Mouse (Mus musculus) Patski (cell line): Measurements from ENCODE around the gene Pam. TPM values are rescaled to one million over a fixed set of nuclear protein-coding genes. Genes with fewer than 3 reads are reported as not detected.

Source experiments
- ATAC-seq: fragments of 100-300 bp; one replicate; pipeline ENCODE4 v1.8.0; 2021
- CTCF ChIA-PET: fragments of 350-600 bp; sonication (Branson Sonifier 250); formaldehyde crosslinking; loops from one replicate; lab custom pipeline; 2022; ENCODE audit warnings: inconsistent platforms; lab: Charles Lee
- POLR2A ChIA-PET: fragments of 350-600 bp; sonication (Branson Sonifier 250); formaldehyde crosslinking; loops from one replicate; lab custom pipeline; 2022; ENCODE audit warnings: antibody characterized with exemption, inconsistent platforms; lab: Charles Lee
- DNase-seq: peaks from one replicate; pipeline ENCODE4 v3.0.0-alpha.2; 2011; ENCODE audit warnings: low read depth, low spot score
- H3K27me3 ChIP-seq: fragments of 371-371 bp; one replicate; pipeline ENCODE4 v1.5.1; 2021
- CTCF ChIP-seq: fragments of 100-300 bp; IDR thresholded peaks from one replicate; pipeline ENCODE4 v1.5.1; 2021
- in situ Hi-C: fragments of 300-500 bp; cut with MboI; formaldehyde crosslinking; loops from 3 replicates; pipeline ENCODE4 v1.11.1; 2018; ENCODE audit warnings: low pct_unique_long_range_greater_than_20kb, mixed read lengths
- polyA plus RNA-seq: library from polyadenylated mRNA; unstranded; gene quantifications from one replicate; pipeline ENCODE4 v1.2.3, GENCODE M21; 2021

Gene Pam
- polyA plus RNA-seq, 1 experiment from 2014 or later, result 74.0 TPM

DNA sequence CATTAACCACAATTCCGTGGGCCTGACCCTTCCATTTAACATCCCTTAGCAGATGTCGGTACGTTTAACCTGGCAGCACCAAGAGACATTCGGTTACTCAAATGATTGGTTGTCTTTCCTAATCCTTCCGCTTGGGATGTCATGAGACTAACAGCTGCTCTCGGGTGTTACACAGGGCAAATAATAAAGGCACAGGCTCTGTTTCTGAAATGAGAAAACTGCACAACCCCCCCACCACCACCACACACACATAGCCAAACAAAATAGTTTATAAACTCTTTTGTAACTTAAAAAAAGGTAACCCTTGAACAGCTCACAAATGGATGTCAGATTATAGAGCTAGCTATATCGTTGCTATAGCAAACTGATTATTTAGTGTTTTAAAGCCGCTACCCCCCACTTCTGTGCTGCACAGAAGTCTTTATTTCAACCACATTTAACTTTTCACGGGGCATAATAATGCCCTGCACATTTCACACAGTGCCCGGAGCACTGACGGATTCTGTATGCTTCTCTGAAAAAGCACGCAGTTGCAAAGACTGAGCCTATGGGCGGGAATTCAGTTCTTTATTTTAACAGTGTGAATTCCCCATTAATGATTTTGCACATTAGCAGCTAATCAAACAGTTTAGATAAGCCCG is 246.7 kb downstream of the Pam start:
- H3K27me3 ChIP-seq, result no peaks in the 10 kb centered on the region
- in situ Hi-C loops, result no loop called here
- no peak for ATAC-seq
- no peak for DNase-seq
- ChIA-PET POLR2A (no interaction called here), CTCF (no interaction called here)
- no peak for TF ChIP-seq CTCF

DNA sequence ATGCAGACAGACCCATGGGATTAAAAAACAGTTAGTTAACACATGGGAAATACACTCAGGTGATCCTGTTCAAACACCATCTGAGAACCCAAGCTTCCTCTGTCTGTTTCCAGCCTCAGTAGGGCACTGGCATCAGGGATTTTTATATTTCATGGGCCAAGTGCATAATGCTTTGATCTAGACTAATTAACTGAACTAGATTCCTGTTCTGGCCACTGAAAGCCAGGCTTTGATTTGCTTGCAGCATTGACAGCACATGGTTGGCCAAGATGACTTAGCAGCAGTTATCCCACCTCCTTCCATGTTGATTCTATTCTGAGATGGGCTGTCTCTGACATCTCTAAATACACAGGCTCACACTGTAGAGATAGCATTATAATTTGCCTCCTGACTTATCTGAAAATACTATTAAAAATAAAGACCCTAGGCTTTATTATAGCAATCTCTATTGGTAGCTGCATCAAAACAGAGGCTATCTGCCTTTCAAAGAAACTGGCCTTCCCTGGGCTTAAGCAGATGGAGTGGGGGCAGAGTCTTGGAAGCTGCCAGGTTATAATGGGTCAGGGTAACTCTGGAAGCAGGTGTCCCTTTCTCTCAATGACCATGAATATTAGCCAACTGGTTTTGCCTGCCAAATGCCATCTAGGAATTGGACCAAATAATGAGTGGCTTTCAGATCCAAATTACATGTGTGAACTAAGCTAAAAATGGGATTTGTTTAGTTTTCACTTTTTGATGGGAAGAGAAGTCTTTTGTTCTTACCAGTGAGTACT is 252.0 kb downstream of the Pam start:
- ChIA-PET POLR2A (no interaction called here), CTCF (no interaction called here)
- DNase-seq (no peak), ATAC-seq (no peak)
- no peaks in the 10 kb centered on the region for H3K27me3 ChIP-seq
- no peak for TF ChIP-seq CTCF
- in situ Hi-C loops, result no loop called here

DNA sequence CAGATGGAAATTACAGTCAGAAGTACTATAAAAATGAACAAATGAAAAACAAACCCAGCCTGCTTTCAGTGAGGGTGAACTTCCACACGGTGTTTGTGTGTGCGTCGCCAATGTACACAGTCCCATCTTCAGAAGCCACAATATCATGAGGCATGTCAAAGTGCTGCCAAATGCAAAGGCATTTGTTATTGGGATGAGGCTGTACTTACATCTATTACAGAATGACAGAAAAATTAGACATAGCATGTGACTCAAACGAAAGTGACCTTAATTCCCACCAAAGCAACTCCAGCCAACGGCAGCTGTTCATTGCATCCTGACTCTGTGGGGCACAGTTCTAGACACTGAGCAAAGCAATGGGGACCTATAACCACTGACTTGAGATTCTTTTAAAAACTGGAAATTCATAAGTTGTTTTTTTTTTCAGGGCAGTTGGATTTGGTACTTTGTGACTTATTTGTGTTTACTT is 261.1 kb downstream of the Pam start:
- in situ Hi-C loops, result no loop called here
- CTCF ChIA-PET, result no interaction called here
- POLR2A ChIA-PET, result no interaction called here
- DNase-seq (no peak), ATAC-seq (no peak)
- no peak for TF ChIP-seq CTCF
- no peaks in the 10 kb centered on the region for H3K27me3 ChIP-seq

GRCm38 (mm10) chr1:97833466-97834353 is 261.7 kb downstream of the Pam start:
- ATAC-seq, result no peak
- DNase-seq, result peak; percentile 34
- in situ Hi-C loops, result no loop called here
- TF ChIP-seq CTCF, result no peak
- CTCF ChIA-PET, result interaction anchor here (0.9 to 1.2 kb wide), 2 partner anchors 8 to 13 kb away, joined by 3 read pairs; no protein-coding TSS in a partner anchor
- POLR2A ChIA-PET, result no interaction called here
- H3K27me3 ChIP-seq, result no peaks in the 10 kb centered on the region

DNA sequence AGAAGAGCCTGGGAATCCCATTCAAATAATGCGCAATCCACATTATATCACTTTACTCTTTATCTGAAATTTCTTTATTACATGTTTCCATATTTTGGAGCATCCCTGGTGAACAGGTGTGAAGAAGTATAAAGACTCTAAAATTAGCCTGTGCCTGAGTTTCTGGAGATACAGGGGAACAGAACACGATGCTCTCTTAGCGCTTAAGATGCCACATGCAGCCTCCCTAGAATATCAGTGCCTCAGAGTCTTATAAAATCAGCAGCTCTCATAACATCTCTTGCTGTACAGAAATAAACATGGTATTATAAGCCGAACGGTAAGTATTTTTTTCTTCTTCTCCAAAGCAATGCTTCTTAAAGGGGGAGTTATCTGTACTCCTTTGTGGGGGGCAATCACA is 267.4 kb downstream of the Pam start:
- DNase-seq (no peak), ATAC-seq (no peak)
- ChIA-PET CTCF (no interaction called here), POLR2A (no interaction called here)
- in situ Hi-C loops, result no loop called here
- TF ChIP-seq CTCF, result no peak
- no peaks in the 10 kb centered on the region for H3K27me3 ChIP-seq

DNA sequence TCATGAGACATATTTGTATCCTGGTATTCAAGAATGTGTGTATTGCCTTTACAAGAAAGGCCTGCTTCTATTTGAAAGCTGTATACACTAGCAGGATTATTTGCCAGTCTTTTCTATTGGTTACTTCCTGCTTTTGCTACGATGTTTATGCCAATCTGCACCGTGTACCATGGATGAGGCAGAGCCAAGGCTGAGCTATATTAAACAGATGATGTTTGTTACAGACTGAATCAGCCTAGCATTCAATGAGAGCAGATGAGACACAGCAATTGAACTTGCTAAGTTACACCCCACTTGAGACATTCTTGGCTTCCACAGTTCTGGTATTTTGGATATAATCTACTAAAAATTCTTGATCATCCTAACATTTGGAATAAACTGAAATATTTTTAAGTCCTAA is 267.9 kb downstream of the Pam start:
- no peak for DNase-seq
- POLR2A ChIA-PET, result interaction anchor here (0.6 kb wide), 1 partner anchor 524 kb away, joined by 4 read pairs; no protein-coding TSS in a partner anchor
- CTCF ChIA-PET, result no interaction called here
- ATAC-seq, result no peak
- H3K27me3 ChIP-seq, result no peaks in the 10 kb centered on the region
- in situ Hi-C loops, result no loop called here
- TF ChIP-seq CTCF, result no peak

GRCm38 (mm10) chr1:97822904-97823303 is 272.5 kb downstream of the Pam start:
- CTCF ChIA-PET, result interaction anchor here (1.0 kb wide), 1 partner anchor 28 kb away, joined by 3 read pairs; no protein-coding TSS in a partner anchor
- ATAC-seq (no peak), DNase-seq (no peak)
- no peaks in the 10 kb centered on the region for H3K27me3 ChIP-seq
- POLR2A ChIA-PET, result no interaction called here
- TF ChIP-seq CTCF, result no peak
- in situ Hi-C loops, result no loop called here

DNA sequence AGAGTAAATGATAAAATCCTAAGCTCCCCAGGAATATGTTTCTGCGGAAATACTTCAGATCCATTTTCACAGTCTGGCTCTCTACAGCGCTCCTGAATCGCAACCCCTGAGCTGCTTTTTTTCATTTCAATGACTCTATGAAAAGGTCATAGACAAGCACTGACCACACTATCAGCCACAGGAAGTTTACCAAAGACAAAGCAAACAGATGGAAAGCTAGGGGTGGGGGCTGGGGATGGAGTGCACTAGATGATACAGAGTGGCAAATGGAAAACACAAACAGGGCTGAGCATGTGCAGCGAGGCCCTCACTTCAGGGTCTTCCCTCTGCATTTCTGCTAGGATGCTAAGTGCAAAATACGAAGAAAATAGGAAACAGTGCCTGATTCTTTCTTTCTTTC is 273.2 kb downstream of the Pam start:
- no peak for TF ChIP-seq CTCF
- DNase-seq, result no peak
- in situ Hi-C loops, result no loop called here
- no peak for ATAC-seq
- ChIA-PET CTCF (no interaction called here), POLR2A (interaction anchor here (0.5 kb wide), 1 partner anchor 53 kb away, joined by 3 read pairs; no protein-coding TSS in a partner anchor)
- no peaks in the 10 kb centered on the region for H3K27me3 ChIP-seq

DNA sequence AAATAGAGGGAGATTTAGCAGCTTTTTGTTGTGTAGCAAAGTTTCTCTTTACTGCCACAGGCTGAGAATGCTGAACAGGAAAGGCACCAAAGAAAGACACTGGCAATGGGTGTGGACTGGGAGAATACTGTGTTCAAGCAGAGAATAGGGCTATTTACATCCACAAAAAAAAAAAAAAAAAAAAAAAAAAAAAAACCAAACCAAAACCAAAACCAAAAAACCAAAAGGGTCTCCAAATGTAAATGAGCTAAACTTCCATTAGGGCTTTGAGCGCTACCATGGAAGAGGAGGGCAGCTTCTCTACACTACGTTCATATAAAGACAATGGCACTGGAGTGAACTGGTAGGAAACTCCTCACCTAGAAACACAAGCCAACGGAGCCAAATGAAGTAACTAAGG is 274.2 kb downstream of the Pam start:
- ChIA-PET POLR2A (interaction anchor here (0.6 kb wide), 1 partner anchor 337 kb away, joined by 3 read pairs; no protein-coding TSS in a partner anchor), CTCF (interaction anchor here (1.1 to 1.5 kb wide), 2 partner anchors 10 to 12 kb away, joined by 3 to 4 read pairs; no protein-coding TSS in a partner anchor)
- no peaks in the 10 kb centered on the region for H3K27me3 ChIP-seq
- no peak for TF ChIP-seq CTCF
- DNase-seq (no peak), ATAC-seq (no peak)
- in situ Hi-C loops, result no loop called here
